Mouse (Mus musculus) embryo, embryonic 10.5 days (tissue): ENCODE data around the gene Abca6.

Source experiments
- DNase-seq: peaks from one replicate; pipeline ENCODE4 v3.0.0-alpha.2; 2015; ENCODE audit warnings: low spot score

Gene Abca6

GRCm38 (mm10) chr11:110251534-110251933 lies at the start of gene Abca6:
TSS of gene Abca6 (minus strand) at chr11:110251776.
- peak; percentile 61 for DNase-seq

GRCm38 (mm10) chr11:110297917-110298533 lies 46.4 kb upstream of the Abca6 start:
- no peak for DNase-seq

GRCm38 (mm10) chr11:110290586-110290985 lies 39.0 kb upstream of the Abca6 start:
- no peak for DNase-seq

- DNase-seq = no peak
These were observed 36.8 kb upstream of the Abca6 start for GRCm38 (mm10) chr11:110288423-110288822.

- no peak for DNase-seq
These were observed 36.1 kb upstream of the Abca6 start for GRCm38 (mm10) chr11:110287694-110288093.

GRCm38 (mm10) chr11:110286331-110286730 lies 34.8 kb upstream of the Abca6 start:
- no peak for DNase-seq

- no peak for DNase-seq
These were observed 33.3 kb upstream of the Abca6 start for GRCm38 (mm10) chr11:110284849-110285248.

GRCm38 (mm10) chr11:110284185-110284787 lies 32.7 kb upstream of the Abca6 start:
- DNase-seq = no peak

GRCm38 (mm10) chr11:110274794-110275193 lies 23.2 kb upstream of the Abca6 start:
- no peak for DNase-seq

GRCm38 (mm10) chr11:110271745-110272144 lies 20.2 kb upstream of the Abca6 start:
- peak; percentile 90 for DNase-seq

- peak; percentile 95 for DNase-seq
These were observed 16.8 kb upstream of the Abca6 start for GRCm38 (mm10) chr11:110268244-110268844.

GRCm38 (mm10) chr11:110267232-110267631 lies 15.7 kb upstream of the Abca6 start:
- no peak for DNase-seq

- DNase-seq = no peak
These were observed 15.2 kb upstream of the Abca6 start for GRCm38 (mm10) chr11:110266757-110267156.

GRCm38 (mm10) chr11:110261867-110262266 lies 10.3 kb upstream of the Abca6 start:
- no peak for DNase-seq

GRCm38 (mm10) chr11:110257911-110258310 lies 6.3 kb upstream of the Abca6 start:
- no peak for DNase-seq

- no peak for DNase-seq
These were observed 5.5 kb upstream of the Abca6 start for GRCm38 (mm10) chr11:110257061-110257460.

- DNase-seq = no peak
These were observed 680 bp upstream of the Abca6 start for GRCm38 (mm10) chr11:110252256-110252655.

- no peak for DNase-seq
These were observed 6.8 kb downstream of the Abca6 start for GRCm38 (mm10) chr11:110244730-110245129.

GRCm38 (mm10) chr11:110237466-110237865 lies 14.1 kb downstream of the Abca6 start:
- no peak for DNase-seq

- DNase-seq = no peak
These were observed 18.6 kb downstream of the Abca6 start for GRCm38 (mm10) chr11:110232975-110233374.

- no peak for DNase-seq
These were observed 34.5 kb downstream of the Abca6 start for GRCm38 (mm10) chr11:110217118-110217517.

- DNase-seq = no peak
These were observed 47.6 kb downstream of the Abca6 start for GRCm38 (mm10) chr11:110203930-110204329.

- no peak for DNase-seq
These were observed 52.7 kb downstream of the Abca6 start for GRCm38 (mm10) chr11:110198882-110199281.
